Mouse (Mus musculus) stomach, postnatal 0 days (tissue): ENCODE data around the gene Plk5. TPM values are rescaled to one million over a fixed set of nuclear protein-coding genes. Genes with fewer than 3 reads are reported as not detected.

Experiments
- ATAC-seq: fragments of 200-750 bp; cut with Nextera tagmentation; 2 replicates; pipeline ENCODE4 v1.8.0; 2017; ENCODE audit not compliant: low FRiP score, low TSS enrichment
- DNase-seq: peaks from one replicate; pipeline ENCODE4 v3.0.0-alpha.2; 2016; ENCODE audit warnings: low spot score
- H3K27ac ChIP-seq: fragments of 300-500 bp; sonication (generic); replicated peaks from 2 replicates; pipeline ENCODE4 v1.5.1; 2014; ENCODE audit warnings: mild to moderate bottlenecking, control low read depth
- H3K27me3 ChIP-seq: fragments of 300-500 bp; sonication (generic); 2 replicates; pipeline ENCODE4 v1.6.1; 2014; ENCODE audit warnings: low read length; ENCODE audit not compliant: control insufficient read depth, insufficient read depth
- H3K36me3 ChIP-seq: fragments of 300-500 bp; sonication (generic); 2 replicates; pipeline ENCODE4 v1.6.1; 2014; ENCODE audit warnings: low read length, mixed read lengths; ENCODE audit not compliant: control insufficient read depth, insufficient read depth
- H3K4me1 ChIP-seq: fragments of 300-500 bp; sonication (generic); replicated peaks from 2 replicates; pipeline ENCODE4 v1.6.1; 2014; ENCODE audit warnings: antibody characterized with exemption; ENCODE audit not compliant: control insufficient read depth, insufficient read depth
- H3K4me2 ChIP-seq: fragments of 300-500 bp; sonication (generic); replicated peaks from 2 replicates; pipeline ENCODE4 v1.6.1; 2014; ENCODE audit warnings: low read depth, mild to moderate bottlenecking, control low read depth, moderate library complexity
- H3K4me3 ChIP-seq: fragments of 300-500 bp; sonication (generic); 2 replicates; pipeline ENCODE4 v1.5.1; 2014; ENCODE audit warnings: low read depth, low read length, control low read depth
- H3K9ac ChIP-seq: fragments of 300-500 bp; sonication (generic); 2 replicates; pipeline ENCODE4 v1.6.1; 2014; ENCODE audit warnings: mild to moderate bottlenecking, low read length, control low read depth, mixed read lengths
- H3K9me3 ChIP-seq: fragments of 300-500 bp; sonication (generic); 2 replicates; pipeline ENCODE4 v1.6.1; 2016; ENCODE audit warnings: low read length; ENCODE audit not compliant: control insufficient read depth
- CTCF ChIP-seq: IDR thresholded peaks from 2 replicates; pipeline ENCODE4 v1.5.1; 2016; ENCODE audit warnings: antibody characterized with exemption, low read depth, mild to moderate bottlenecking, moderate library complexity
- EP300 ChIP-seq: optimal IDR thresholded peaks from 2 replicates; pipeline ENCODE3; 2016; ENCODE audit warnings: antibody characterized with exemption
- WGBS: fragments of 180-500 bp; shearing (Covaris S2); extraction: QIAGEN DNeasy Blood & Tissue Kit; methylation state at CpG from one replicate; pipeline ENCODE4 v1.1.7; 2014; 5-methylcytosine and 5-hydroxymethylcytosine counted together
- polyA plus RNA-seq: library from polyadenylated mRNA; unstranded; fragments of >200 nt; fragmentation: Nextera tagmentation; extraction: Ambion mirVana; gene quantifications from 2 replicates; pipeline ENCODE4 v1.2.1, GENCODE M21; 2015

The Plk5 gene
- polyA plus RNA-seq, 1 experiment from 2014 or later = 0.07 TPM

- H3K27ac ChIP-seq = no peak overlapping the region
- peaks cover 16% of the 10 kb centered on the region for H3K36me3 ChIP-seq
- H3K4me3 ChIP-seq = peak overlapping the region; percentile 73
- no peaks in the 10 kb centered on the region for H3K9me3 ChIP-seq
- peak overlapping the region; percentile 92 for H3K9ac ChIP-seq
- no peak for TF ChIP-seq CTCF
- TF ChIP-seq EP300 = no peak
- 24% methylated on average over 7 of the region's 7 CpGs for WGBS
- no peak for ATAC-seq
- H3K27me3 ChIP-seq = no peaks in the 10 kb centered on the region
- DNase-seq = no peak
- peaks cover 12% of the 10 kb centered on the region; the same call in 1 of the 2 replicates for H3K4me1 ChIP-seq
- peak overlapping the region; percentile 83 for H3K4me2 ChIP-seq
Measured at GRCm38 (mm10) chr10:80385310-80385709, 29.1 kb downstream of the Plk5 start.

GRCm38 (mm10) chr10:80385811-80386734 is 29.8 kb downstream of the Plk5 start:
- peak overlapping the region; percentile 73 for H3K4me3 ChIP-seq
- no peaks in the 10 kb centered on the region for H3K9me3 ChIP-seq
- no peak for TF ChIP-seq EP300
- TF ChIP-seq CTCF = no peak
- H3K4me1 ChIP-seq = peaks cover 12% of the 10 kb centered on the region; the same call in 1 of the 2 replicates
- 3% methylated on average over 34 of the region's 34 CpGs for WGBS
- H3K27ac ChIP-seq = peak overlapping the region; percentile 83
- peak overlapping the region; percentile 92 for H3K9ac ChIP-seq
- ATAC-seq = peak; percentile 25
- DNase-seq = peak; percentile 67
- H3K4me2 ChIP-seq = peak overlapping the region; percentile 83
- H3K27me3 ChIP-seq = no peaks in the 10 kb centered on the region
- peaks cover 11% of the 10 kb centered on the region for H3K36me3 ChIP-seq

GRCm38 (mm10) chr10:80386735-80387471 is 30.6 kb downstream of the Plk5 start:
- peak; percentile 50 for DNase-seq
- peak; percentile 7; the same call in 1 of the 2 replicates for ATAC-seq
- H3K4me2 ChIP-seq = peak overlapping the region; percentile 83

GRCm38 (mm10) chr10:80387522-80387959 is 31.3 kb downstream of the Plk5 start, which contains the start of gene Mex3d:
Gene Mex3d (minus strand): TSS chr10:80387659.
- peak within 1 kb of the TSS; percentile 96 for H3K4me2 ChIP-seq
- WGBS = no CpG with 5 or more reads among the region's 61 CpGs
- ATAC-seq (peak; percentile 40; the same call in 1 of the 2 replicates), DNase-seq (peak; percentile 92)
- H3K36me3 ChIP-seq = peaks cover 3% of the 10 kb centered on the region
- peaks cover 12% of the 10 kb centered on the region; the same call in 1 of the 2 replicates for H3K4me1 ChIP-seq
- peak within 1 kb of the TSS; percentile 92 for H3K9ac ChIP-seq
- peak within 1 kb of the TSS; percentile 73 for H3K4me3 ChIP-seq
- no peak for TF ChIP-seq EP300
- no peak for TF ChIP-seq CTCF
- no peaks in the 10 kb centered on the region for H3K27me3 ChIP-seq
- H3K9me3 ChIP-seq = no peaks in the 10 kb centered on the region
- H3K27ac ChIP-seq = peak within 1 kb of the TSS; percentile 83

More at GRCm38 (mm10) chr10:80386735-80387471, 30.6 kb downstream of the Plk5 start:
- H3K9me3 ChIP-seq = no peaks in the 10 kb centered on the region
- H3K9ac ChIP-seq = peak overlapping the region; percentile 92
- H3K27me3 ChIP-seq = no peaks in the 10 kb centered on the region
- H3K4me3 ChIP-seq = peak overlapping the region; percentile 73
- peaks cover 12% of the 10 kb centered on the region; the same call in 1 of the 2 replicates for H3K4me1 ChIP-seq
- under 1% methylated on average over 44 of the region's 94 CpGs for WGBS
- peaks cover 5% of the 10 kb centered on the region for H3K36me3 ChIP-seq
- peak overlapping the region; percentile 83 for H3K27ac ChIP-seq
- TF ChIP-seq CTCF (no peak), EP300 (no peak)

- no peaks in the 10 kb centered on the region for H3K9me3 ChIP-seq
- no peaks in the 10 kb centered on the region for H3K27me3 ChIP-seq
- no peak overlapping the region for H3K9ac ChIP-seq
- peaks cover 11% of the 10 kb centered on the region for H3K36me3 ChIP-seq
- H3K4me3 ChIP-seq = no peak overlapping the region
- no peak overlapping the region for H3K4me2 ChIP-seq
- TF ChIP-seq CTCF (no peak), EP300 (no peak)
- WGBS = 29% methylated on average over 2 of the region's 2 CpGs
- no peak overlapping the region for H3K27ac ChIP-seq
- DNase-seq (no peak), ATAC-seq (no peak)
- H3K4me1 ChIP-seq = peaks cover 12% of the 10 kb centered on the region; the same call in 1 of the 2 replicates
Measured at GRCm38 (mm10) chr10:80388731-80389130, 32.5 kb downstream of the Plk5 start.
